Comparison of ENCODE assay signal across 7 mouse cellular contexts in genomic region chr10:89975431-89975841, GRCm38 (mm10).
DNase-seq lines count a peak whose midpoint lies in the region; TF ChIP-seq lines count a peak whose summit lies in the region.

No protein-coding gene starts in this region.

- no peaks in the 10 kb centered on the region for H3K36me3 ChIP-seq in myocyte (ENCODE audit: control insufficient read depth, insufficient read depth)
- H3K36me3 ChIP-seq in thymus, adult 2 months (ENCODE audit: control insufficient read depth, insufficient read depth, low read length): no peaks in the 10 kb centered on the region

- intact Hi-C loops in left cerebral cortex, adult 2 months (cut with DNase I): no loop called here

- peak; percentile 59 for TF ChIP-seq CTCF in left cerebral cortex, adult 2 months (IDR thresholded peaks at IDR 0.05)
- no peak for TF ChIP-seq CTCF in thymus, adult 2 months (IDR thresholded peaks at IDR 0.05; ENCODE audit: borderline replicate concordance, control insufficient read depth, extremely low read depth, insufficient read depth, low read length, poor library complexity)

- no peaks in the 10 kb centered on the region for H3K4me1 ChIP-seq in thymus, adult 2 months (replicated peaks; ENCODE audit: control insufficient read depth, insufficient read depth, low read length)

- 85% methylated on average over 3 of the region's 3 CpGs for WGBS in thymus, adult 2 months

- H3K27ac ChIP-seq in left cerebral cortex, adult 2 months: no peak overlapping the region
- H3K27ac ChIP-seq in thymus, adult 2 months (ENCODE audit: control insufficient read depth, insufficient read depth, low read length): no peak overlapping the region

- no peak overlapping the region for H3K4me3 ChIP-seq in left cerebral cortex, adult 2 months
- no peak overlapping the region for H3K4me3 ChIP-seq in myocyte
- H3K4me3 ChIP-seq in thymus, adult 2 months (ENCODE audit: control insufficient read depth, insufficient read depth, low read length): no peak overlapping the region

- no peaks in the 10 kb centered on the region for H3K27me3 ChIP-seq in myocyte (ENCODE audit: control insufficient read depth, insufficient read depth, insufficient read length)
- H3K27me3 ChIP-seq in thymus, adult 2 months (ENCODE audit: control insufficient read depth, insufficient read depth, low read length): no peaks in the 10 kb centered on the region

- TF ChIP-seq POLR2A in myocyte (IDR thresholded peaks at IDR 0.05; ENCODE audit: insufficient read length, low read depth): no peak
- no peak for TF ChIP-seq POLR2A in thymus, adult 2 months (IDR thresholded peaks at IDR 0.05; ENCODE audit: control insufficient read depth, extremely low read depth, insufficient read depth, low read length, poor library complexity)

- H3ac ChIP-seq in myocyte (ENCODE audit: control insufficient read depth, insufficient read length): no peak overlapping the region

- DNase-seq in left cerebral cortex, adult 2 months (ENCODE audit: extremely low spot score in 1 of 2, low spot score in 2 of 2): no peak
- DNase-seq in left cerebral cortex, adult 11 months (ENCODE audit: low spot score): no peak
- peak; percentile 6 for DNase-seq in ZHBTc4 (ENCODE audit: low read depth, low spot score)
- DNase-seq in cerebellum, postnatal 14 days: peak; percentile 51
- DNase-seq in thymus, postnatal 36 days: no peak
- no peak for DNase-seq in thymus, adult 2 months

- no peaks in the 10 kb centered on the region for H3K79me2 ChIP-seq in myocyte (ENCODE audit: control insufficient read depth, insufficient read depth)

- H3K4me2 ChIP-seq in myocyte (ENCODE audit: low read depth): peak overlapping the region; percentile 15

TF ChIP-seq in myocyte, 11 proteins besides CTCF, POLR2A, EP300 and RAD21:
- TF ChIP-seq CEBPB (IDR thresholded peaks at IDR 0.05; ENCODE audit: insufficient read depth, poor library complexity, severe bottlenecking) (no peak), E2F4 (IDR thresholded peaks at IDR 0.05; ENCODE audit: insufficient read depth) (no peak), MYOG (IDR thresholded peaks at IDR 0.05; ENCODE audit: control insufficient read depth in 1 of 3, insufficient read depth in 1 of 3, insufficient read length in 2 of 3, low read depth in 2 of 3) (no peak), TCF12 (IDR thresholded peaks at IDR 0.05; ENCODE audit: insufficient read depth, poor library complexity, severe bottlenecking) (no peak), REST (IDR thresholded peaks at IDR 0.05; ENCODE audit: insufficient read depth, insufficient read length) (no peak), POLR2AphosphoS2 (IDR thresholded peaks at IDR 0.05; ENCODE audit: insufficient read length, low read depth) (no peak), MAX (IDR thresholded peaks at IDR 0.05; ENCODE audit: low read depth) (no peak), SRF (IDR thresholded peaks at IDR 0.05; ENCODE audit: control insufficient read depth, insufficient read length, low read depth) (no peak)
TF ChIP-seq in myocyte: peak in this region for 0.

Comparison
In these comparisons a context has a peak if more than half of its experiments do, and no peak if none do; other contexts are left out.
1. DNase-seq: peak in ZHBTc4 (single experiment) and cerebellum, postnatal 14 days (2 of 2); none in left cerebral cortex, adult 2 months (0 of 2), left cerebral cortex, adult 11 months (single experiment), thymus, postnatal 36 days (0 of 2) and thymus, adult 2 months (single experiment).